Mouse (Mus musculus) A20 (cell line): ENCODE results near the gene Cnrip1.

Source experiments
- DNase-seq: peaks from one replicate; pipeline ENCODE4 v3.0.0-alpha.2; 2011; ENCODE audit warnings: low read depth, low spot score

The Cnrip1 gene

DNA sequence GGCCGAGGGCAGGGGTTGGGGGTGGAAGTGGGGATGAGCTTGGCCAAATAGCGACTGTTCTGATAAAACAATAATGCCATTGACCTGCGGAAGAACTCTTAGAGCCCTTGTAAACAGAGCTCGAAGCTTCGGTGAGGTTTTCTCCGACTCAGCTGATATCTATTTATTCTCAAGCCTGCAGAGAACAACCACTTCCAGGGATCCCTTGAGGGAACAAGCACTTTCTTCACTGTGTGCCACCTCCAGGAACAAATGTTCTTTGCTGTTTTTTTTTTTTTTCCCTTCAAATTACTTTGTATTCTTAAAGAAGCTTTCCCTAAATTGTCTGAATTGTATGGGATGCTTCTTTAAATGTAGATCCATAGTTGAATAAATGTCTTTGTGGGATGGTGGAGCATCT, 56.0 kb downstream of the Cnrip1 start:
- DNase-seq, result no peak

- no peak for DNase-seq
These were observed 61.2 kb downstream of the Cnrip1 start for GRCm38 (mm10) chr11:17112419-17113090.

DNA sequence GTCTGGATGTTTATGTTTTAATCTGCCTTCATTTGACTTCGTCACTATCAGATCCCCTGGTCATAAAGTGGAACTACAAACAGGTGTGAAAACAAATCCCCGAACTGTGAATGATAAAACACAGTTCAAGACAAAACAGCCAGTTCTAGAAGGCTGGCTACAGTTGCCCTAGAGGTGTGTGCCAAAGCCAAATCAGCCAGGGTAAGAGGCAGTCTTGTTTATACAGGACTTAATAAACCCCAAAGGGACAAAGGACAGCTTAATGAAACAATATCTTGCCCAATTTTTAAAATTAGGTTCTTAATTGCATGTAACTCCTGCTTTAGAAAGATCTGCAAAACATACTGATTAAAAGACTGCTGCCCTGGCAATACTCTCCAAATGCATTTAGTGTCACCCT, 75.0 kb downstream of the Cnrip1 start:
- no peak for DNase-seq
